Mouse (Mus musculus): ENCODE measurements around the gene Pdcd1lg2.

The Pdcd1lg2 gene

GRCm38 (mm10) chr19:29474803-29475202 lies 64.1 kb downstream of the Pdcd1lg2 start:
- peaks cover 3% of the 10 kb centered on the region; the same call in 1 of the 2 replicates for H3K27me3 ChIP-seq (ENCODE audit: insufficient read depth, low read length)
- no peaks in the 10 kb centered on the region for H3K36me3 ChIP-seq (ENCODE audit: insufficient read depth, low read length)
- TF ChIP-seq POU5F1 (IDR thresholded peaks at IDR 0.05; ENCODE audit: borderline replicate concordance, low read length) (no peak), NANOG (IDR thresholded peaks at IDR 0.05; ENCODE audit: borderline replicate concordance, low read length) (no peak), CTCF (conservative IDR thresholded peaks at IDR 0.05; ENCODE audit: low read length) (no peak)
- H3K4me1 ChIP-seq (replicated peaks; ENCODE audit: low read depth, low read length) = peaks cover 8% of the 10 kb centered on the region
- no peak overlapping the region for H3K4me3 ChIP-seq (replicated peaks; ENCODE audit: low read length)
- H3K9me3 ChIP-seq (ENCODE audit: low read length) = no peaks in the 10 kb centered on the region

GRCm38 (mm10) chr19:29475210-29475620 lies 64.5 kb downstream of the Pdcd1lg2 start:
- H3K27me3 ChIP-seq (ENCODE audit: insufficient read depth, low read length) = peaks cover 3% of the 10 kb centered on the region; the same call in 1 of the 2 replicates
- H3K9me3 ChIP-seq (ENCODE audit: low read length) = no peaks in the 10 kb centered on the region
- H3K36me3 ChIP-seq (ENCODE audit: insufficient read depth, low read length) = no peaks in the 10 kb centered on the region
- TF ChIP-seq POU5F1 (IDR thresholded peaks at IDR 0.05; ENCODE audit: borderline replicate concordance, low read length) = no peak
- no peak for TF ChIP-seq CTCF (conservative IDR thresholded peaks at IDR 0.05; ENCODE audit: low read length)
- no peak for TF ChIP-seq NANOG (IDR thresholded peaks at IDR 0.05; ENCODE audit: borderline replicate concordance, low read length)
- no peak overlapping the region for H3K4me3 ChIP-seq (replicated peaks; ENCODE audit: low read length)
- H3K4me1 ChIP-seq (replicated peaks; ENCODE audit: low read depth, low read length) = peaks cover 7% of the 10 kb centered on the region

GRCm38 (mm10) chr19:29478598-29478997 lies 67.9 kb downstream of the Pdcd1lg2 start:
- no peaks in the 10 kb centered on the region for H3K4me1 ChIP-seq (replicated peaks; ENCODE audit: low read depth, low read length)
- 0 out of 2 replicates have a peak, but pooled peaks cover 3% of the 10 kb centered on the region for H3K27me3 ChIP-seq (ENCODE audit: insufficient read depth, low read length)
- TF ChIP-seq CTCF (conservative IDR thresholded peaks at IDR 0.05; ENCODE audit: low read length) = no peak
- no peak for TF ChIP-seq POU5F1 (IDR thresholded peaks at IDR 0.05; ENCODE audit: borderline replicate concordance, low read length)
- TF ChIP-seq NANOG (IDR thresholded peaks at IDR 0.05; ENCODE audit: borderline replicate concordance, low read length) = no peak
- H3K36me3 ChIP-seq (ENCODE audit: insufficient read depth, low read length) = no peaks in the 10 kb centered on the region
- H3K4me3 ChIP-seq (replicated peaks; ENCODE audit: low read length) = no peak overlapping the region
- no peaks in the 10 kb centered on the region for H3K9me3 ChIP-seq (ENCODE audit: low read length)

GRCm38 (mm10) chr19:29481578-29481977 lies 70.9 kb downstream of the Pdcd1lg2 start:
- TF ChIP-seq NANOG (IDR thresholded peaks at IDR 0.05; ENCODE audit: borderline replicate concordance, low read length) (no peak), POU5F1 (IDR thresholded peaks at IDR 0.05; ENCODE audit: borderline replicate concordance, low read length) (no peak), CTCF (conservative IDR thresholded peaks at IDR 0.05; ENCODE audit: low read length) (no peak)
- H3K4me3 ChIP-seq (replicated peaks; ENCODE audit: low read length) = no peak overlapping the region
- no peaks in the 10 kb centered on the region for H3K9me3 ChIP-seq (ENCODE audit: low read length)
- no peaks in the 10 kb centered on the region for H3K36me3 ChIP-seq (ENCODE audit: insufficient read depth, low read length)
- H3K4me1 ChIP-seq (replicated peaks; ENCODE audit: low read depth, low read length) = no peaks in the 10 kb centered on the region
- H3K27me3 ChIP-seq (ENCODE audit: insufficient read depth, low read length) = 0 out of 2 replicates have a peak, but pooled peaks cover 3% of the 10 kb centered on the region

GRCm38 (mm10) chr19:29482148-29482547 lies 71.4 kb downstream of the Pdcd1lg2 start:
- Histone ChIP-seq H3K9me3 (ENCODE audit: low read length) (no peaks in the 10 kb centered on the region), H3K36me3 (ENCODE audit: insufficient read depth, low read length) (no peaks in the 10 kb centered on the region), H3K27me3 (ENCODE audit: insufficient read depth, low read length) (0 out of 2 replicates have a peak, but pooled peaks cover 3% of the 10 kb centered on the region), H3K4me3 (replicated peaks; ENCODE audit: low read length) (no peak overlapping the region), H3K4me1 (replicated peaks; ENCODE audit: low read depth, low read length) (no peaks in the 10 kb centered on the region)
- no peak for TF ChIP-seq CTCF (conservative IDR thresholded peaks at IDR 0.05; ENCODE audit: low read length)
- TF ChIP-seq NANOG (IDR thresholded peaks at IDR 0.05; ENCODE audit: borderline replicate concordance, low read length) = no peak
- no peak for TF ChIP-seq POU5F1 (IDR thresholded peaks at IDR 0.05; ENCODE audit: borderline replicate concordance, low read length)

- no peaks in the 10 kb centered on the region for H3K36me3 ChIP-seq (ENCODE audit: insufficient read depth, low read length)
- H3K27me3 ChIP-seq (ENCODE audit: insufficient read depth, low read length) = 0 out of 2 replicates have a peak, but pooled peaks cover 3% of the 10 kb centered on the region
- no peaks in the 10 kb centered on the region for H3K4me1 ChIP-seq (replicated peaks; ENCODE audit: low read depth, low read length)
- H3K9me3 ChIP-seq (ENCODE audit: low read length) = no peaks in the 10 kb centered on the region
- H3K4me3 ChIP-seq (replicated peaks; ENCODE audit: low read length) = no peak overlapping the region
- TF ChIP-seq CTCF (conservative IDR thresholded peaks at IDR 0.05; ENCODE audit: low read length) (no peak), POU5F1 (IDR thresholded peaks at IDR 0.05; ENCODE audit: borderline replicate concordance, low read length) (no peak), NANOG (IDR thresholded peaks at IDR 0.05; ENCODE audit: borderline replicate concordance, low read length) (no peak)
Measured at GRCm38 (mm10) chr19:29482637-29483036, 71.9 kb downstream of the Pdcd1lg2 start.

- TF ChIP-seq POU5F1 (IDR thresholded peaks at IDR 0.05; ENCODE audit: borderline replicate concordance, low read length) (no peak), NANOG (IDR thresholded peaks at IDR 0.05; ENCODE audit: borderline replicate concordance, low read length) (no peak), CTCF (conservative IDR thresholded peaks at IDR 0.05; ENCODE audit: low read length) (no peak)
- H3K4me3 ChIP-seq (replicated peaks; ENCODE audit: low read length) = no peak overlapping the region
Measured at GRCm38 (mm10) chr19:29483386-29483785, 72.7 kb downstream of the Pdcd1lg2 start.

GRCm38 (mm10) chr19:29484537-29484936 lies 73.8 kb downstream of the Pdcd1lg2 start:
- no peaks in the 10 kb centered on the region for H3K9me3 ChIP-seq (ENCODE audit: low read length)
- no peaks in the 10 kb centered on the region for H3K4me1 ChIP-seq (replicated peaks; ENCODE audit: low read depth, low read length)
- TF ChIP-seq NANOG (IDR thresholded peaks at IDR 0.05; ENCODE audit: borderline replicate concordance, low read length) (no peak), CTCF (conservative IDR thresholded peaks at IDR 0.05; ENCODE audit: low read length) (no peak), POU5F1 (IDR thresholded peaks at IDR 0.05; ENCODE audit: borderline replicate concordance, low read length) (no peak)
- 0 out of 2 replicates have a peak, but pooled peaks cover 1% of the 10 kb centered on the region for H3K27me3 ChIP-seq (ENCODE audit: insufficient read depth, low read length)
- H3K4me3 ChIP-seq (replicated peaks; ENCODE audit: low read length) = no peak overlapping the region
- H3K36me3 ChIP-seq (ENCODE audit: insufficient read depth, low read length) = no peaks in the 10 kb centered on the region

More at GRCm38 (mm10) chr19:29483386-29483785, 72.7 kb downstream of the Pdcd1lg2 start:
- no peaks in the 10 kb centered on the region for H3K4me1 ChIP-seq (replicated peaks; ENCODE audit: low read depth, low read length)
- no peaks in the 10 kb centered on the region for H3K9me3 ChIP-seq (ENCODE audit: low read length)
- no peaks in the 10 kb centered on the region for H3K36me3 ChIP-seq (ENCODE audit: insufficient read depth, low read length)
- H3K27me3 ChIP-seq (ENCODE audit: insufficient read depth, low read length) = 0 out of 2 replicates have a peak, but pooled peaks cover 3% of the 10 kb centered on the region
